ENCODE assay signal across 18 mouse cellular contexts in the genomic region with DNA sequence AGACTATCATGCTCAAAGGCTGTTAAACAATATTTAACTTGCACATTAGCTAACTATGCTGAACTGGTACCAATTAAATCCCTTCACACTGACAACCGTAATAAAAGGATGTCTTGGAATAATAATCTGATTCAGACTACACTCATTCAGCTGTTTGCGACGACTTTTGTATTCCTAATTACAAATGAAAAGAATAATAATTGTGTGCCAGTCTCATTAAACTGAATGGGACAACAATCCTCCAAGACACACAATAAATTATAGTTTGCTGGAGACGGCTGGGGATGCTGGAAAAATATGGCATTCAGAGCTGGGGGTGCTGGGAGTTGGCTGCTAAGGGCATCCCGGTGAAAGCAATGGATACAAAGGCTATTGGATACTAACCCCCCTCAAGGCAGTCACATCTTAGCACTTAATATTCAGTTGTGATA.
DNase-seq lines count a peak whose midpoint lies in the region; ATAC-seq and TF ChIP-seq lines count a peak whose summit lies in the region.
"Had no signal": no experiment of that assay in that cellular context is flagged by ENCODE, and none has a peak within 500 bp of the region (broad histone marks: within the 10 kb centered on the region; RNA-seq: fewer than 3 reads in every experiment).

No protein-coding gene starts in this region.

- no peak overlapping the region for H3K4me3 ChIP-seq in forebrain, embryonic 16.5 days (replicated peaks; ENCODE audit: low read length)
- H3K4me3 ChIP-seq: embryonic facial prominence, embryonic 12.5 days; heart, adult 2 months; heart, embryonic 15.5 days; hindbrain, embryonic 13.5 days had no signal

- WGBS in forebrain, embryonic 16.5 days = 18% methylated on average over 5 of the region's 5 CpGs

- no peak overlapping the region for H3K4me2 ChIP-seq in forebrain, embryonic 16.5 days (ENCODE audit: low read length)
- H3K4me2 ChIP-seq: embryonic facial prominence, embryonic 12.5 days; heart, embryonic 11.5 days; heart, embryonic 15.5 days; hindbrain, embryonic 13.5 days had no signal

- H3K9ac ChIP-seq in forebrain, embryonic 16.5 days (replicated peaks; ENCODE audit: low read depth, low read length) = no peak overlapping the region
- H3K9ac ChIP-seq: embryonic facial prominence, embryonic 12.5 days; heart, embryonic 15.5 days; hindbrain, embryonic 13.5 days had no signal

- peak; percentile 81 for ATAC-seq in forebrain, embryonic 16.5 days
- ATAC-seq: hindbrain, postnatal 0 days had no signal

- TF ChIP-seq POLR2A in brain, embryonic 14.5 days (IDR thresholded peaks at IDR 0.05; ENCODE audit: borderline replicate concordance, extremely low read depth, insufficient read depth, insufficient read length, poor library complexity, severe bottlenecking) = no peak

- H3K36me3 ChIP-seq in forebrain, embryonic 16.5 days (ENCODE audit: control insufficient read depth, insufficient read depth) = no peaks in the 10 kb centered on the region
- H3K36me3 ChIP-seq: embryonic facial prominence, embryonic 12.5 days; heart, embryonic 15.5 days had no signal

- no peaks in the 10 kb centered on the region for H3K27me3 ChIP-seq in forebrain, embryonic 16.5 days (replicated peaks; ENCODE audit: control insufficient read depth, insufficient read depth, low read length)
- H3K27me3 ChIP-seq: embryonic facial prominence, embryonic 12.5 days; heart, embryonic 15.5 days; hindbrain, embryonic 13.5 days had no signal

- H3K9me3 ChIP-seq in forebrain, embryonic 16.5 days (ENCODE audit: control insufficient read depth, low read length) = no peaks in the 10 kb centered on the region
- H3K9me3 ChIP-seq: embryonic facial prominence, embryonic 12.5 days; heart, embryonic 15.5 days; hindbrain, embryonic 13.5 days had no signal

- H3K4me1 ChIP-seq in forebrain, embryonic 16.5 days (replicated peaks; ENCODE audit: control insufficient read depth, insufficient read depth, low read length) = no peaks in the 10 kb centered on the region
- H3K4me1 ChIP-seq: embryonic facial prominence, embryonic 12.5 days; heart, embryonic 15.5 days had no signal

- TF ChIP-seq CTCF in brain, embryonic 14.5 days (IDR thresholded peaks at IDR 0.05; ENCODE audit: borderline replicate concordance, extremely low read depth, insufficient read depth, insufficient read length) = no peak

- peak; percentile 59 for DNase-seq in heart, adult 11 months
- DNase-seq in heart, adult 18-20 months = no peak
- DNase-seq in brain, embryonic 14.5 days (ENCODE audit: low read depth) = peak; percentile 66
- no peak for DNase-seq in adrenal gland, postnatal 25 days
- DNase-seq in urinary bladder, postnatal 4 days (ENCODE audit: low spot score in 2 of 2) = no peak
- DNase-seq: adrenal gland, adult 8-10 months; cerebellum, adult 11-12 months; cerebellum, adult 9-10 months; cerebellum, postnatal 25 days; gastrocnemius, postnatal 36 days; heart, adult 2 months; heart, postnatal 14 days had no signal

- no peak overlapping the region for H3K27ac ChIP-seq in forebrain, embryonic 16.5 days (ENCODE audit: low read length)
- H3K27ac ChIP-seq: embryonic facial prominence, embryonic 12.5 days; heart, adult 2 months; heart, embryonic 15.5 days; hindbrain, embryonic 13.5 days; hindbrain, postnatal 0 days had no signal

Comparison
In these comparisons a context has a peak if more than half of its experiments do, and no peak if none do; other contexts are left out.
1. DNase-seq: peak in heart, adult 11 months (single experiment) and brain, embryonic 14.5 days (single experiment); none in heart, adult 18-20 months (0 of 2), adrenal gland, postnatal 25 days (single experiment) and urinary bladder, postnatal 4 days (0 of 2).